Mouse (Mus musculus) hindbrain, postnatal 0 days (tissue): Measurements from ENCODE around the gene Aldh1l1. TPM values are rescaled to one million over a fixed set of nuclear protein-coding genes. Genes with fewer than 3 reads are reported as not detected.
A peak's percentile ranks its signal among the peaks of the same experiment; 100 is the strongest.

Source experiments
- ATAC-seq: fragments of 200-750 bp; cut with Nextera tagmentation; 2 replicates; pipeline ENCODE4 v1.8.0; 2017; ENCODE audit warnings: mild to moderate bottlenecking, moderate TSS enrichment, moderate library complexity
- DNase-seq: peaks from one replicate; pipeline ENCODE4 v3.0.0-alpha.2; 2015; ENCODE audit warnings: low spot score
- H3K27ac ChIP-seq: fragments of 300-500 bp; sonication (generic); 2 replicates; pipeline ENCODE4 v1.5.1; 2014; ENCODE audit warnings: mild to moderate bottlenecking
- H3K27me3 ChIP-seq: fragments of 300-500 bp; sonication (generic); 2 replicates; pipeline ENCODE4 v1.6.1; 2014; ENCODE audit warnings: low read length, mixed read lengths; ENCODE audit not compliant: insufficient read depth
- H3K36me3 ChIP-seq: fragments of 300-500 bp; sonication (generic); 2 replicates; pipeline ENCODE4 v1.6.1; 2014; ENCODE audit warnings: low read length, mixed read lengths; ENCODE audit not compliant: insufficient read depth
- H3K4me1 ChIP-seq: fragments of 300-500 bp; sonication (generic); 2 replicates; pipeline ENCODE4 v1.6.1; 2014; ENCODE audit warnings: antibody characterized with exemption, low read length, mixed read lengths; ENCODE audit not compliant: insufficient read depth
- H3K4me2 ChIP-seq: fragments of 300-500 bp; sonication (generic); 2 replicates; pipeline ENCODE4 v1.6.1; 2014; ENCODE audit warnings: low read depth, mild to moderate bottlenecking, low read length, moderate library complexity, mixed read lengths
- H3K4me3 ChIP-seq: fragments of 300-500 bp; sonication (generic); 2 replicates; pipeline ENCODE4 v1.5.1; 2014; ENCODE audit warnings: low read length
- H3K9ac ChIP-seq: fragments of 300-500 bp; sonication (generic); replicated peaks from 2 replicates; pipeline ENCODE4 v1.6.1; 2014; ENCODE audit warnings: mild to moderate bottlenecking, low read length, moderate library complexity, mixed read lengths
- H3K9me3 ChIP-seq: fragments of 300-500 bp; sonication (generic); 2 replicates; pipeline ENCODE4 v1.6.1; 2016; ENCODE audit warnings: low read length, mixed read lengths
- CTCF ChIP-seq: IDR thresholded peaks from 2 replicates; pipeline ENCODE4 v1.5.1; 2016; ENCODE audit warnings: antibody characterized with exemption, control low read depth, low read depth
- WGBS: fragments of 180-500 bp; shearing (Covaris S2); extraction: QIAGEN DNeasy Blood & Tissue Kit; methylation state at CpG from one replicate; pipeline ENCODE4 v1.1.7; 2014; 5-methylcytosine and 5-hydroxymethylcytosine counted together
- polyA plus RNA-seq: library from polyadenylated mRNA; unstranded; fragments of >200 nt; fragmentation: Nextera tagmentation; extraction: Ambion mirVana; gene quantifications from 2 replicates; pipeline ENCODE4 v1.2.1, GENCODE M21; 2015
- total RNA-seq: library from RNA; depleted of rRNA; stranded (reverse); fragments of >200 nt; gene quantifications from 2 replicates; pipeline ENCODE4 v1.2.3, GENCODE M21; 2014

Aldh1l1 gene
- total and polyA plus RNA-seq, 2 experiments from 2014 or later, result 131 to 168 TPM

DNA sequence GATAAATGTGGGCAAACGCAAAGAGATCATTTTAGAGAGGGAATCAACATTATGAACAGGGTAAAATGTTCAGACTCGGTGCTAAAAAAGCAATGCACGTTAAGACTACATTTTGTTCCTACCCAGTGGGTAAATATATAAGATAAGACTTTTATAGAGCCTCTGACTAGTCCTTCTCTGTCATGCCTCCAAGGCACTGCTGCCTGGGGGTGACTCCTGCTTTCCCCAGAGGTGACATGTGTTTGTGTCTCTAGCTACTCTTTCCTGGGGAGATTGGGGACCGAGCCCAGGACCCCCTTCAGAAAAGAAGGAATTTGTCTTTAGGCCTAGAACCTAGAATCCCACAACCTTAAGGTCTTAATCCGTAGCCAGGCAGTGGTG is 137.2 kb downstream of the Aldh1l1 start:
- no peak overlapping the region for H3K4me2 ChIP-seq
- TF ChIP-seq CTCF, result no peak
- WGBS, result 76% methylated on average over 5 of the region's 5 CpGs

DNA sequence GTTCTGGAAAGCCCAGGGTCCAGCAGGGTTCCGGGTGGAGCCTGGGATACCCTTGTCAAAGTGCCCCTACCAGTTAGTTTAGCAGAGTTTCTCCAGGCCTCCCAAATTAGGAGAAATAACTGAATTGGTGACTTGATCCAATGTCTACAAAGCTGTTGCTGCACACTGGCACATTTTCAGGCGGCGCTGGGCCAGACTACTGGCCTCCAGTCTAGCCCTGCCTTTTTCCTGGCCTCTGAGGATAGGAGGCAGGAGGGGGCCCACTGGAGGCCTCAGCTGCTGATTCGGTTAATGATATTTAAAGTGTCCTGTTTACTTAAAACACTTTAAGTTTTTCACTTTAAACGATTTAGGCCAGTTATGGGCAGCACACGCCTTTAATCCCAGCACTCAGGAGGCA is 138.0 kb downstream of the Aldh1l1 start:
- H3K9me3 ChIP-seq, result no peaks in the 10 kb centered on the region
- DNase-seq, result no peak
- H3K27me3 ChIP-seq, result no peaks in the 10 kb centered on the region
- no peak overlapping the region for H3K4me2 ChIP-seq
- H3K9ac ChIP-seq, result no peak overlapping the region
- no peaks in the 10 kb centered on the region for H3K36me3 ChIP-seq
- ATAC-seq, result no peak
- 83% methylated on average over 6 of the region's 6 CpGs for WGBS
- H3K4me3 ChIP-seq, result no peak overlapping the region
- no peaks in the 10 kb centered on the region for H3K4me1 ChIP-seq
- no peak for TF ChIP-seq CTCF
- no peak overlapping the region for H3K27ac ChIP-seq

More for the DNA sequence above, 137.2 kb downstream of the Aldh1l1 start:
- Histone ChIP-seq H3K9me3 (no peaks in the 10 kb centered on the region), H3K27ac (0 out of 2 replicates have a peak overlapping the region, but pooled peaks have one; percentile 15), H3K4me3 (no peak overlapping the region), H3K4me1 (no peaks in the 10 kb centered on the region), H3K27me3 (no peaks in the 10 kb centered on the region), H3K36me3 (no peaks in the 10 kb centered on the region), H3K9ac (no peak overlapping the region)
- ATAC-seq, result no peak
- DNase-seq, result no peak

GRCm38 (mm10) chr6:90624733-90625132 is 138.5 kb downstream of the Aldh1l1 start:
- DNase-seq, result no peak

DNA sequence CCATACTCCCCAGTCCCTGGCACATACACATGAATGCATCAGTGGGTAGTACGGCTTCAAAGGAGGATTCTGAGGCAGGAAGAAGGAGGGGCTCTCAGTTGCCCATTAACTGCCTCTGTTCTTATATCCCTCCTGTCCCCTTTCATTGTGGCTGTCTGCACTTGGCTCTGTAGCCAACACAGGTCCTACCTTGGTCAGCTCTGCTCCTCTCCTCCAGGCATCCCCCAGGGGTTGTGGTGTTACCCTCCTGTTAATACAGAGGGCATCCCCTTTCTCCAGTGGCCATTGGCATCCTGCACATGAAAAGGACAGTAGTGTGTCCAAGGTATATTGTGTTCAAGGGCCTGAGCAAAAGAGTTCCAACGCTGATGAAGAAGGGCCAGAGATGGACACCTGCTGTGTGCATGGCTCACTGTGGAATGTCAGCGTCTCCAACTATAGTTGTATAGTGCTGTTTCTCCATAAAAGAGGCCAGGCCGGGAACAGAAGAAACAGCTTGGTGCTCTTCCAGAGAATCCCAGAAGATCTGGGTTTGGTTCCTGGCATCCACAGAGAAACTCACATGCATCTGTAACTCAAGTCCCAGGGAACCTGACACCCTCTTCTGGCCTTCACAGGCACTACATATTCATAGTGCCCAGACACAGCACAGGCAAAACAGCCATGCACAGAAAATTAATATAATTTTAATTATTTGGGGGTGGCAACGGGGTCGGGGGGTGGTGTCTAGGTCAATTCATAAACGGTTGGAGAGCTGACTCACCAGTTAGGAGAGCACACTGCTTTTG is 139.2 kb downstream of the Aldh1l1 start:
- Histone ChIP-seq H3K36me3 (no peaks in the 10 kb centered on the region), H3K9me3 (no peaks in the 10 kb centered on the region), H3K9ac (no peak overlapping the region), H3K4me2 (no peak overlapping the region), H3K27me3 (no peaks in the 10 kb centered on the region), H3K4me3 (no peak overlapping the region), H3K4me1 (no peaks in the 10 kb centered on the region), H3K27ac (no peak overlapping the region)
- DNase-seq, result no peak
- no peak for ATAC-seq
- WGBS, result 68% methylated on average over 7 of the region's 7 CpGs
- 0 out of 2 replicates have a peak, but pooled peaks have one; percentile 8 for TF ChIP-seq CTCF

More at GRCm38 (mm10) chr6:90624733-90625132, 138.5 kb downstream of the Aldh1l1 start:
- 80% methylated on average over 11 of the region's 11 CpGs for WGBS
- no peaks in the 10 kb centered on the region for H3K9me3 ChIP-seq
- no peak for TF ChIP-seq CTCF
- H3K27me3 ChIP-seq, result no peaks in the 10 kb centered on the region
- no peak overlapping the region for H3K4me2 ChIP-seq
- H3K9ac ChIP-seq, result no peak overlapping the region
- H3K27ac ChIP-seq, result no peak overlapping the region
- H3K4me1 ChIP-seq, result no peaks in the 10 kb centered on the region
- H3K4me3 ChIP-seq, result no peak overlapping the region
- no peaks in the 10 kb centered on the region for H3K36me3 ChIP-seq
- ATAC-seq, result no peak

DNA sequence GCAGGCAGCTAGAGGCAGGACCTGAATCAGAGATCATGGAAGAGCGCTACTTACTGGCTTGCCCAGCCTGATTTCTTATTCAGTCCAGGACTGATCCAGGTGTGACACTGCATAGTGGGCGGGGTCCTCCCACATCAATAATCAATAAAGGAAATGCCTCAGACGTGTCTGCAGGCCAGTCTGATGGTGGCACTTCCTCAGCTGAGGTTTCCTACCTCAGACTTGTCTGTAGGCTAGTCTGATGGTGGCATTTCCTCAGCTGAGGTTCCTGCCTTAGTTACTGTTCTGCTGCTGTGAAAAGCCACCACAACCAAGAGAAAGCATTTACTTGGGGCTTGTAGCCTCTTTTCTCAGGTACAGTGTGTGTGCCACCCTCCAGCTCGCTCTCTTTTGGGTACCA is 141.3 kb downstream of the Aldh1l1 start:
- no peak overlapping the region for H3K27ac ChIP-seq
- H3K9me3 ChIP-seq, result no peaks in the 10 kb centered on the region
- no peak for TF ChIP-seq CTCF
- DNase-seq, result no peak
- H3K9ac ChIP-seq, result no peak overlapping the region
- H3K4me3 ChIP-seq, result no peak overlapping the region
- H3K4me1 ChIP-seq, result no peaks in the 10 kb centered on the region
- H3K27me3 ChIP-seq, result no peaks in the 10 kb centered on the region
- ATAC-seq, result no peak
- H3K36me3 ChIP-seq, result no peaks in the 10 kb centered on the region
- H3K4me2 ChIP-seq, result no peak overlapping the region
- WGBS, result 93% methylated on average over 4 of the region's 4 CpGs

- ATAC-seq, result no peak
- no peak for DNase-seq
- H3K4me1 ChIP-seq, result no peaks in the 10 kb centered on the region
- no peaks in the 10 kb centered on the region for H3K27me3 ChIP-seq
- no peak overlapping the region for H3K4me2 ChIP-seq
- H3K4me3 ChIP-seq, result no peak overlapping the region
- H3K9me3 ChIP-seq, result no peaks in the 10 kb centered on the region
- no peak for TF ChIP-seq CTCF
- 92% methylated on average over 6 of the region's 6 CpGs for WGBS
- no peaks in the 10 kb centered on the region for H3K36me3 ChIP-seq
- no peak overlapping the region for H3K9ac ChIP-seq
- H3K27ac ChIP-seq, result no peak overlapping the region
Measured at GRCm38 (mm10) chr6:90629506-90629905, 143.3 kb downstream of the Aldh1l1 start.

DNA sequence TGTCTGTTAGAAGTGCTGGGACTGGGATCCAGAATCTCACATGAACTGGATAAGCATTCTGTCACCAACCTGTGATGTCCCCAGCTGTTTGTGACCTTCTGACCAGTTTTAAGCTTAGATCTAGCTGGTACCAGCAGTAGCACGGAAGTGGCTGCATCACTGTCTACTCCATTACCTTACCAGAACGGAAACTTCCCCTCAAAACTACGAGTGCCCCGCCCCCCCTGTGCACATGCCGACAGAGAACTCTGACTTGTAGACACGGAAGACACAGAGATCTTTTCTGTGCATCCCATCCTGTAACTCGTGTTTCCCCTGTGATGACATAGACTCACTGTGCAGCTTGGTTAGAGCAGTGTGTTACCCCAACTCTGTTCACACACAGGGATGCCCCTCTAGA is 144.2 kb downstream of the Aldh1l1 start:
- DNase-seq (no peak), ATAC-seq (no peak)
- Histone ChIP-seq H3K9ac (no peak overlapping the region), H3K9me3 (no peaks in the 10 kb centered on the region), H3K36me3 (no peaks in the 10 kb centered on the region), H3K4me2 (no peak overlapping the region), H3K27me3 (no peaks in the 10 kb centered on the region), H3K4me1 (no peaks in the 10 kb centered on the region), H3K27ac (no peak overlapping the region), H3K4me3 (no peak overlapping the region)
- 94% methylated on average over 7 of the region's 7 CpGs for WGBS
- TF ChIP-seq CTCF, result no peak
